Mouse (Mus musculus): ENCODE results near the gene Otogl. TPM values are rescaled to one million over a fixed set of nuclear protein-coding genes. Genes with fewer than 3 reads are reported as not detected.

The Otogl gene
- 0.01 TPM in 1 of 2 replicates, not detected in the other for polyA plus RNA-seq (2015; fragmentation: Nextera tagmentation; extraction: Ambion mirVana)

DNA sequence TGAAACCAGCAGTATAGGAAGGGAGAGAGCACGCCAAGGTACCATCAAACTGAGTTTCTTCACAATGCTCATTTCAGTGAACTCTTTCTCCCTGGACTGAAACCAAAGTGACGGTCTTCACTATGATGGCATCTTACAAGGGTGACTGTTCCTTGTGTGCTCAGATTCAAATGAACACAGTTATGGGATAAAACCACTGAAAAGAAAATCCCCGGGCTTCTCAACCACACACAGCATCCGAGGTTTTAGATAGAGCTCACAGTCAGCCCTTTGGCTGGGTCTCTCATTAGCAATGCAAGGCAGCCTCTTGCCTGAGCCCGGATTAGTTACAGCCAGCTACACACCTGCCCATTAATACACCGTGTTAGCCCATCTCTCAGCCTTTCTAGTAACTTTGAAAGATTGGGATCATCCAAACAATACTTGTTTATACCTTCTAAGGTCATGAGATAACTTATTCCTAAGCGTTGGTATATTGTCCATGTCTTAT is at the start of gene Otogl:
TSS of gene Otogl (minus strand) at position 51 of the 490 bp plus-strand sequence.
- no peak for ATAC-seq (ENCODE audit: low read depth)
- 48% methylated on average over 7 of the region's 7 CpGs for WGBS (ENCODE audit: insufficient replicate concordance)
- no peaks in the 10 kb centered on the region for H3K4me1 ChIP-seq (ENCODE audit: control insufficient read depth, low read depth, low read length)

DNA sequence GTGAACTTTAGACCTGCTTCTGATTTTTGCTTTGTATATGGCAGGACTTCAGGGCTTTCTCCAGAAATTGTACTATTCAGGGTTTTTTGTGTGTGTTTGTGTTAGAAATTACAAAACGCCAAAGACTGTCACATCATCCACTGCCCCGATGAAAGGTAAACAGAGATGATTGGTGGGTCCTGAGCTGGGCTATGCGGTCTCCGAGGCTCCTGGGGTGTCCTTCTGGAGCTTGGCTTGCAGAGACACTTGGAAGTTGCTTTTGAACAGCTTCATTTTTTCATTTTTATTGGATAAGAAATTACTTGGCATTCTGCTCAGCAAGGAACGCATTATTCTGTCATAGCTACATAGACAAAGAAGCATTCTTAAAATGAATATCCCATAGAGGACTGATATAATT is 44.7 kb upstream of the Otogl start:
- no peak overlapping the region for H3K4me2 ChIP-seq (ENCODE audit: low read depth, low read length)
- ATAC-seq (ENCODE audit: low read depth) = no peak
- no peak overlapping the region for H3K9ac ChIP-seq (ENCODE audit: low read depth, low read length)
- H3K27me3 ChIP-seq (ENCODE audit: control insufficient read depth, insufficient read depth, low read depth, low read length) = no peaks in the 10 kb centered on the region
- WGBS (ENCODE audit: insufficient replicate concordance) = 73% methylated on average over 5 of the region's 5 CpGs
- no peaks in the 10 kb centered on the region for H3K9me3 ChIP-seq (replicated peaks; ENCODE audit: control insufficient read depth, low read length)
- H3K36me3 ChIP-seq (ENCODE audit: control insufficient read depth, insufficient read depth) = no peaks in the 10 kb centered on the region
- H3K4me3 ChIP-seq (ENCODE audit: low read depth, low read length) = no peak overlapping the region
- H3K27ac ChIP-seq (ENCODE audit: low read length) = no peak overlapping the region
- H3K4me1 ChIP-seq (ENCODE audit: control insufficient read depth, low read depth, low read length) = no peaks in the 10 kb centered on the region

More for the DNA sequence above, at the start of gene Otogl:
- H3K27ac ChIP-seq (ENCODE audit: low read length) = no peak within 1 kb of the TSS
- H3K9me3 ChIP-seq (replicated peaks; ENCODE audit: control insufficient read depth, low read length) = no peaks in the 10 kb centered on the region
- H3K27me3 ChIP-seq (ENCODE audit: control insufficient read depth, insufficient read depth, low read depth, low read length) = no peaks in the 10 kb centered on the region
- H3K4me3 ChIP-seq (ENCODE audit: low read depth, low read length) = no peak within 1 kb of the TSS
- H3K36me3 ChIP-seq (ENCODE audit: control insufficient read depth, insufficient read depth) = no peaks in the 10 kb centered on the region
- no peak within 1 kb of the TSS for H3K9ac ChIP-seq (ENCODE audit: low read depth, low read length)
- no peak within 1 kb of the TSS for H3K4me2 ChIP-seq (ENCODE audit: low read depth, low read length)

DNA sequence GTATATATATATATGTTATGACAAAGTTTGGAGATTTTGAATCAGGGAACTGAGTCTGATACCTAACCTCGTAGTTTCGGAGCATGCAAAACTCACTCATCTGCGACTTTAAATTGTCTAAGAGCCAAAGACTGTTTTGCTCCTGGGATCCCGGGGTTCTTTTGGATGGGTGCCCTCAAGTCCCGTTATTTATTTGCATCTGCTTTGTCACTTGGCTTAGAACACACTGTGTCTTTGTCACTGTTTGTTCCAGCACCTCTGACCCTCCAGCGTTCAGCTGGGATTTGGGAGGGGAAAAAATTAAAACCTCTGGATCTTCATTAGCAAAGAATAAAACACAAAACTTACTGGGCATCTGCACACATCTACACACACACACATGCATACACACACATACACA is 42.5 kb upstream of the Otogl start:
- no peak overlapping the region for H3K4me2 ChIP-seq (ENCODE audit: low read depth, low read length)
- no peak overlapping the region for H3K9ac ChIP-seq (ENCODE audit: low read depth, low read length)
- 72% methylated on average over 6 of the region's 6 CpGs for WGBS (ENCODE audit: insufficient replicate concordance)
- no peaks in the 10 kb centered on the region for H3K4me1 ChIP-seq (ENCODE audit: control insufficient read depth, low read depth, low read length)
- no peak for ATAC-seq (ENCODE audit: low read depth)
- no peak overlapping the region for H3K4me3 ChIP-seq (ENCODE audit: low read depth, low read length)
- no peak overlapping the region for H3K27ac ChIP-seq (ENCODE audit: low read length)
- no peaks in the 10 kb centered on the region for H3K36me3 ChIP-seq (ENCODE audit: control insufficient read depth, insufficient read depth)
- H3K27me3 ChIP-seq (ENCODE audit: control insufficient read depth, insufficient read depth, low read depth, low read length) = no peaks in the 10 kb centered on the region
- H3K9me3 ChIP-seq (replicated peaks; ENCODE audit: control insufficient read depth, low read length) = no peaks in the 10 kb centered on the region

DNA sequence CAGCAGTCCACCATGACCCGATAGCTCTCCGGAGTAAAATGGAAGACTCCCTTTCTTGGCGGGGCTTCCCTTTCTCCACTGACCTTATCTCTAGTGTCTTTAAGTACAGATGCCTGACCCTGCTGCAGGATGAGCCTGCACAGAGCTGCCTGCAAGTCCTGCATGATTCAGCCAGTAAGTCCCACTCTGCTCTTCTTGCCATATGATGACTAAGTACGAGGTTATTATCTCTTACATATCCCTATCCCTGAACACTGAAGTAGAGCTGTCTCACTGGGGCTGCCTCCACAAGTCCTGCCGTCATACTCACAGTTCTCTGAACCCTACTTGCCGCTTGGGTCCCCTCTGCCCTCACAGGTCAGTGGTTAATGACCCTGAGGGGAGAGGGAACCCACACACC is 39.7 kb upstream of the Otogl start:
- 0 out of 2 replicates have a peak, but pooled peaks have one; percentile 7 for ATAC-seq (ENCODE audit: low read depth)

DNA sequence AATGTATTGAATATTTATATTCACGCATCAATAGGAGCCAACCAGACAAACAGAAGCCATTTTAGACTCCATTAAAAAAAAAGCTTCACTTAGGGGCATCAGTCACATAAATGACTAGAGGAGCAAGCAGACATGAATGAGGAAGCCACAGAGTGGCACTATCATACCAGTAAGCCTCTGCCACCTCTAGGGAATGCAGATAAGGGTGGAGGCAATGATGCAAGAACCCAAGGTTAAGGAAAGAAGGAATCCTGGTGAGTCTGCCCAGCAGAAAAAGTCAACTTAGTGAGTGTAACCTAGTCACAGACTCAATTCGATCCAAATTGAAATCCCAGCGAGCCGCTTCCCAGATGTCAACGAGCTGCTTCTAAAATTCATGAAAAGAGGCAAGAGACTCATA is 38.0 kb upstream of the Otogl start:
- Histone ChIP-seq H3K4me2 (ENCODE audit: low read depth, low read length) (no peak overlapping the region), H3K9ac (ENCODE audit: low read depth, low read length) (no peak overlapping the region), H3K9me3 (replicated peaks; ENCODE audit: control insufficient read depth, low read length) (no peaks in the 10 kb centered on the region), H3K27ac (ENCODE audit: low read length) (no peak overlapping the region), H3K4me3 (ENCODE audit: low read depth, low read length) (no peak overlapping the region), H3K4me1 (ENCODE audit: control insufficient read depth, low read depth, low read length) (no peaks in the 10 kb centered on the region), H3K36me3 (ENCODE audit: control insufficient read depth, insufficient read depth) (no peaks in the 10 kb centered on the region), H3K27me3 (ENCODE audit: control insufficient read depth, insufficient read depth, low read depth, low read length) (no peaks in the 10 kb centered on the region)
- WGBS (ENCODE audit: insufficient replicate concordance) = 67% methylated on average over 5 of the region's 5 CpGs
- ATAC-seq (ENCODE audit: low read depth) = no peak

More for the DNA sequence above, 39.7 kb upstream of the Otogl start:
- Histone ChIP-seq H3K36me3 (ENCODE audit: control insufficient read depth, insufficient read depth) (no peaks in the 10 kb centered on the region), H3K9ac (ENCODE audit: low read depth, low read length) (no peak overlapping the region), H3K4me2 (ENCODE audit: low read depth, low read length) (no peak overlapping the region), H3K9me3 (replicated peaks; ENCODE audit: control insufficient read depth, low read length) (no peaks in the 10 kb centered on the region), H3K27ac (ENCODE audit: low read length) (no peak overlapping the region), H3K4me3 (ENCODE audit: low read depth, low read length) (no peak overlapping the region), H3K27me3 (ENCODE audit: control insufficient read depth, insufficient read depth, low read depth, low read length) (no peaks in the 10 kb centered on the region), H3K4me1 (ENCODE audit: control insufficient read depth, low read depth, low read length) (no peaks in the 10 kb centered on the region)
- 59% methylated on average over 6 of the region's 6 CpGs for WGBS (ENCODE audit: insufficient replicate concordance)

DNA sequence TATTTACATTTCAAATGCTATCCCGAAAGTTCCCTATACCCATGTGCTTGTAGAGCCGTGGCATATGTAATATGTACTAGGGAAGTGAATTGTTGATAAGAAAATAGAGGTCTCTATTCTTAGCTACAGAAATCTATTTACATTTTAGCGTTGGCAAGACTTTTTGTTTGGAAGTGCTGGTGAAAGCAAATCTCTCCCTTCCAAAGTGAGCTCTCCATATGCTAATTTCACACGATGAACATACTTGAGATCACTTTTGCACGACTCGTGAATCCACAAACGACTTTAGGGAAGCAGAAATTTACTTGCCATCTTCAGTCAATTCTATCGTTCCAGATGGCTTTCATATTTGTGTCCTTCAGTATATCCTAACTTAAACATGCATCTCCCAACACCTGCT is 36.7 kb upstream of the Otogl start:
- Histone ChIP-seq H3K4me1 (ENCODE audit: control insufficient read depth, low read depth, low read length) (no peaks in the 10 kb centered on the region), H3K9ac (ENCODE audit: low read depth, low read length) (no peak overlapping the region), H3K27me3 (ENCODE audit: control insufficient read depth, insufficient read depth, low read depth, low read length) (no peaks in the 10 kb centered on the region), H3K9me3 (replicated peaks; ENCODE audit: control insufficient read depth, low read length) (no peaks in the 10 kb centered on the region), H3K4me2 (ENCODE audit: low read depth, low read length) (no peak overlapping the region), H3K36me3 (ENCODE audit: control insufficient read depth, insufficient read depth) (no peaks in the 10 kb centered on the region), H3K4me3 (ENCODE audit: low read depth, low read length) (no peak overlapping the region), H3K27ac (ENCODE audit: low read length) (no peak overlapping the region)
- ATAC-seq (ENCODE audit: low read depth) = no peak
- 46% methylated on average over 8 of the region's 8 CpGs for WGBS (ENCODE audit: insufficient replicate concordance)

DNA sequence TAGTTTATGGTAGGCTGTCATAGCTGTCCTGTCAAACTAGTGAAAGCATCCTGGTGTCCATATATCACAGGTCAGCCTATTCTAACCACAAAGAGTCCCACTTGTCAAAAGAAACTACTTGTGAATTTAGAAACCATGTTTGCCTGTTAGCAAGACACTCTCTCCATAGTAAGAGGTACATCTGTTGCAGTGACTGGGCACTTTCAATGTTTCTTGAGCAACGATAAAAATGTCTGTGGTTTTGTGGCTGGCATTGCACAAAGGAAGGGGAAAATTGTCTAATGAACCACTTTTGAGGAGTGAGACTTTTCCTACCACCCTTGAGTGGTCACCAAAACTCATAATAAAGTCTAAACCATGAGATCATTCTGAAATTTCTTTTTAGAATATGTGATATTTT is 36.1 kb upstream of the Otogl start:
- no peak overlapping the region for H3K4me3 ChIP-seq (ENCODE audit: low read depth, low read length)
- ATAC-seq (ENCODE audit: low read depth) = peak; percentile 24; the same call in 1 of the 2 replicates
- H3K36me3 ChIP-seq (ENCODE audit: control insufficient read depth, insufficient read depth) = no peaks in the 10 kb centered on the region
- no peaks in the 10 kb centered on the region for H3K4me1 ChIP-seq (ENCODE audit: control insufficient read depth, low read depth, low read length)
- H3K9ac ChIP-seq (ENCODE audit: low read depth, low read length) = no peak overlapping the region
- 23% methylated on average over 1 of the region's 1 CpGs for WGBS (ENCODE audit: insufficient replicate concordance)
- H3K27me3 ChIP-seq (ENCODE audit: control insufficient read depth, insufficient read depth, low read depth, low read length) = no peaks in the 10 kb centered on the region
- no peak overlapping the region for H3K27ac ChIP-seq (ENCODE audit: low read length)
- no peak overlapping the region for H3K4me2 ChIP-seq (ENCODE audit: low read depth, low read length)
- no peaks in the 10 kb centered on the region for H3K9me3 ChIP-seq (replicated peaks; ENCODE audit: control insufficient read depth, low read length)

DNA sequence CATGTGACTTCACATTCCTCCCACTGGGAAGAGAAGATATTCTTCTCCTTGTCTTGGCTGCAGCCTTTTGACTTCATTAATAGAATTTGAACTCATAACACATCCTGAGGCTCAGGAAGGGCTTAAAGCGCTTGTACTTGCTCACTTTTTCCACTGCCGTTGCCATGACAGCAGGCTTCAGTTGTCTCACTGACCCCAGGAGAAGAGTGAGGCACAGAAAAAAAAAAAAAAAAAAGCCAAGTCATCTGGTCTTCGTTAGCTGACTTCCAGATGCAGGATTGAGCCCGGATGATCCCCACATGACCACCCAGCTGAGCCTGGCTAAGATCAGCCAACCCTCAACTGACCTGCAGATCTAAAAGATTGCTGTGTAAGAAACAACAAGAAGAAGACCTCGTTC is 34.4 kb upstream of the Otogl start:
- Histone ChIP-seq H3K4me2 (ENCODE audit: low read depth, low read length) (no peak overlapping the region), H3K4me3 (ENCODE audit: low read depth, low read length) (no peak overlapping the region), H3K27ac (ENCODE audit: low read length) (no peak overlapping the region), H3K9ac (ENCODE audit: low read depth, low read length) (no peak overlapping the region), H3K36me3 (ENCODE audit: control insufficient read depth, insufficient read depth) (no peaks in the 10 kb centered on the region), H3K9me3 (replicated peaks; ENCODE audit: control insufficient read depth, low read length) (no peaks in the 10 kb centered on the region), H3K27me3 (ENCODE audit: control insufficient read depth, insufficient read depth, low read depth, low read length) (no peaks in the 10 kb centered on the region), H3K4me1 (ENCODE audit: control insufficient read depth, low read depth, low read length) (no peaks in the 10 kb centered on the region; the same call in 1 of the 2 replicates)
- WGBS (ENCODE audit: insufficient replicate concordance) = 25% methylated on average over 5 of the region's 5 CpGs
- ATAC-seq (ENCODE audit: low read depth) = no peak

DNA sequence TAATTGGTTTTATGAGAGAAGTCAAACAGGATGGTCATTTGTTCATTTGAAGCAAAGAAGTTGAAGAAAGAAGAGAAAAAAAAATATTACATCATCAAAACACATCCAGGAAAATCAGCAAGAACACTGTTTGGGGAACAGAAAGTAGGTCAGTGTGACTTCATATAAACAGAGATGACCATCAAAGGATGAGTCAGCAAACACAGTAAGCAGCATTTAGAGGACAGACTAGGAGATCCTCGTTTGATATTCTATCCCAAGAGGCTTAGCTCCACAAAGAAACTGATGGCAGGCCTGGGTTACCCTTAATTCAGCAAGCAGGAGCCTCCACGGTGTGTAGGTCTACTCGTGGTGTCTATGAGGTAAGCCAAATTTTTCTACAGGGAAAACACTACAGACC is 31.9 kb upstream of the Otogl start:
- H3K36me3 ChIP-seq (ENCODE audit: control insufficient read depth, insufficient read depth) = no peaks in the 10 kb centered on the region

More for the DNA sequence above, 31.9 kb upstream of the Otogl start:
- no peak for ATAC-seq (ENCODE audit: low read depth)
- Histone ChIP-seq H3K4me1 (ENCODE audit: control insufficient read depth, low read depth, low read length) (no peaks in the 10 kb centered on the region; the same call in 1 of the 2 replicates), H3K27ac (ENCODE audit: low read length) (no peak overlapping the region), H3K9me3 (replicated peaks; ENCODE audit: control insufficient read depth, low read length) (no peaks in the 10 kb centered on the region), H3K9ac (ENCODE audit: low read depth, low read length) (no peak overlapping the region), H3K27me3 (ENCODE audit: control insufficient read depth, insufficient read depth, low read depth, low read length) (no peaks in the 10 kb centered on the region), H3K4me2 (ENCODE audit: low read depth, low read length) (no peak overlapping the region), H3K4me3 (ENCODE audit: low read depth, low read length) (no peak overlapping the region)
- 42% methylated on average over 3 of the region's 3 CpGs for WGBS (ENCODE audit: insufficient replicate concordance)

Measured in liver, embryonic 16.5 days (tissue).